Mouse (Mus musculus) kidney, embryonic 15.5 days (tissue): ENCODE data around the gene Pitx3. TPM values are rescaled to one million over a fixed set of nuclear protein-coding genes. Genes with fewer than 3 reads are reported as not detected.
A peak's percentile ranks its signal among the peaks of the same experiment; 100 is the strongest.
"Not testable (repeated sequence)": the region's sequence is repeated elsewhere in the genome, so short reads cannot be mapped to it uniquely, and the experiment has no call there.

ENCODE experiments used
- ATAC-seq: fragments of 200-750 bp; cut with Nextera tagmentation; replicated peaks from 2 replicates; pipeline ENCODE4 v1.8.0; 2017; ENCODE audit warnings: moderate TSS enrichment; ENCODE audit not compliant: low FRiP score
- H3K27ac ChIP-seq: fragments of 300-500 bp; sonication (generic); 2 replicates; pipeline ENCODE4 v1.5.1; 2015; ENCODE audit warnings: mild to moderate bottlenecking, inconsistent platforms
- H3K27me3 ChIP-seq: fragments of 300-500 bp; sonication (generic); 2 replicates; pipeline ENCODE4 v1.6.1; 2015; ENCODE audit warnings: inconsistent platforms
- H3K36me3 ChIP-seq: fragments of 300-500 bp; sonication (generic); 2 replicates; pipeline ENCODE4 v1.6.1; 2015; ENCODE audit warnings: inconsistent platforms
- H3K4me1 ChIP-seq: fragments of 300-500 bp; sonication (generic); 2 replicates; pipeline ENCODE4 v1.6.1; 2015; ENCODE audit warnings: inconsistent platforms
- H3K4me2 ChIP-seq: fragments of 300-500 bp; sonication (generic); 2 replicates; pipeline ENCODE4 v1.6.1; 2015; ENCODE audit warnings: moderate library complexity, mild to moderate bottlenecking, inconsistent platforms
- H3K4me3 ChIP-seq: fragments of 300-500 bp; sonication (generic); replicated peaks from 2 replicates; pipeline ENCODE4 v1.5.1; 2015; ENCODE audit warnings: mild to moderate bottlenecking, inconsistent platforms
- H3K9ac ChIP-seq: fragments of 300-500 bp; sonication (generic); 2 replicates; pipeline ENCODE4 v1.6.1; 2015; ENCODE audit warnings: mild to moderate bottlenecking, inconsistent platforms
- H3K9me3 ChIP-seq: fragments of 300-500 bp; sonication (generic); replicated peaks from 2 replicates; pipeline ENCODE4 v1.6.1; 2016; ENCODE audit warnings: inconsistent platforms
- WGBS: fragments of 180-500 bp; shearing (Covaris S2); methylation state at CpG from one replicate; pipeline ENCODE4 v1.1.7; 2015; ENCODE audit warnings: mixed read lengths; 5-methylcytosine and 5-hydroxymethylcytosine counted together
- polyA plus RNA-seq: library from polyadenylated mRNA; unstranded; fragments of >200 nt; fragmentation: Nextera tagmentation; extraction: Ambion mirVana; gene quantifications from 2 replicates; pipeline ENCODE4 v1.2.1, GENCODE M21; 2015

Pitx3 gene
- polyA plus RNA-seq, result 0.48 and 0.85 TPM in 2 replicates

DNA sequence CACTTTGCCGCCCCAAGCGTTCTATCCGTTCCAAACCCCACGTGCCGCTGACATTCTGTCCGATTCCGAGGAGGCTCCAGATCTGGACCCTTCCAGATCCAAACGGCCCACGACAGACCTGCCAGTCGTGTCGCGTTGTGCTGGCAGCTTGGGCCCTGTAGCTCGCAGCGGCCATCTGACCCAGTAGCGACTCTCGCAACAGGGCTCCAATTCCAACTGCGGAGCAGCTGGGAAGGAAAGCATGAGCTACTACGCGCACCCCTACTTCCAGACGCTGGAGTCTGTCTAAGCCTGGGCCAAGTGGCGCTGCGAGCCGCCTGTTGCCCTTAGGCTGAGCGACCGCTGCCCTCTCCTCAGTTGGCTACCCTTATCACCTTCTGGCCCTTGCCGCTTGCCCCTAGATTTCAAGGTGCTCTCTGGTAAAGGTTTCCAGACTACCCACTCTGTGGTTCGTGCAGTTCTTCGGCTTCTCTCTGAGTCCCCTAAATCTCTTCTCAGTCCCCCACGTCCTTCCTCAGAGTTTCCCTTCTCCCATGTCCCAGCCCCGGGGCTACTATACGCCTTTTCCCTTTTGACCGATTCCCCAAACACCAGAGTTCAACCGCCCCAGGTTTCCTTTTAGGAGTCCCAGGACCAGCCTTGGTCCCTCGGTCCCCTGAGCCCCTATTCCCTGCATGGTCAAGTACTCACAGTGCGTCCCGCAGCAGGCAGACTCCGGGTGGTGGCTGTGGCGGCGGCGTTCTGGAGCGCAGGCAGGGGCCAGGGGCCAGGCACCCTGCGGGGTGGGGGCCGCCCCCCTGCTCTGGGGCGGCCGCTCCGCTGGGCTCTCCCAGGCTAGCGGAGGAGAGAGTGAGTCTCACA, at the start of gene Pitx3:
Gene Pitx3, minus strand, starts transcription at position 816 of the 861 bp plus-strand sequence.
- H3K27ac ChIP-seq, result no peak within 1 kb of the TSS
- peaks cover 84% of the 10 kb centered on the region for H3K27me3 ChIP-seq
- H3K9me3 ChIP-seq, result no peaks in the 10 kb centered on the region
- WGBS, result under 1% methylated on average over 47 of the region's 47 CpGs
- H3K4me1 ChIP-seq, result peaks cover 20% of the 10 kb centered on the region
- H3K9ac ChIP-seq, result 0 out of 2 replicates have a peak within 1 kb of the TSS, but pooled peaks have one; percentile 7
- peak within 1 kb of the TSS; percentile 88 for H3K4me2 ChIP-seq
- no peak; the same call in 1 of the 2 replicates for ATAC-seq
- H3K4me3 ChIP-seq, result peak within 1 kb of the TSS; percentile 56
- no peaks in the 10 kb centered on the region for H3K36me3 ChIP-seq

DNA sequence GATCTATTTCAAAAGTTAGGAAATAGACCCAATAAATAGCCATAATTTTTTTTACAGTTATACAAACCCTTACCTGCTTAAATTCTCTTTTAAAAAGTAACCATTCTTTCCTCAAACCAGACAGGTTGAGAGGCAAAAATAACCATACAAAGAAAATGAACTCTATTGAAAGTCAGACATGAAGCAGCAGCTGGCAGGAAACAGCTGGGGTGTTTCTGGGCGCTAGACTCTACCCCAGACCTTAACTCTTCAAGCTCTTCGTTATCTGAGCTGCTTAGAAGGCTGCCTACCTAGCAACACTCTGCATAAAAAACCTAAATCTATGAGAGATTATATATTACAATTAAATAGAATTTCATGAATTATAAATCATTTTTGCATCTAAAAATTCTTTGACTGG, 39.1 kb upstream of the Pitx3 start:
- 53% methylated on average over 2 of the region's 2 CpGs for WGBS

DNA sequence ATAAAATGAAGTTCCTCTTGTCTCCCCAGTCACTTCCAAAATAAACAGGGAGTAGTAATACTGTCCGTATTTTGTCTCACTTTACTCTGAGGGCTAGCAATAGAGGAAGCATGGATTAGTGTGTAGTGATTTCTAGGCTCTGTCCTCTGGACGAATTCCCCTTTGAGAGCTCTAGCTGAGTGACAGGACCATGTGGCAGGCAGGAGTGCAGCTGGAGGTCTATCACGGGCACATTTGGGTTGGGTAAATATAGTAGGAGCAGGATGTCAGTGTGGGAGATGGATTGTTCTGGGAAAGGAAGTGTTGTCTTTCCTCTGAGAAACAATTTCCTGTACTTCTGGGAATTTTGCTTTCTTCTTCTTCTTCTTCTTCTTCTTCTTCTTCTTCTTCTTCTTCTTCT, 38.5 kb upstream of the Pitx3 start:
- ATAC-seq, result no peak
- 23% methylated on average over 3 of the region's 3 CpGs for WGBS
- no peak overlapping the region for H3K27ac ChIP-seq

More for the DNA sequence above, 39.1 kb upstream of the Pitx3 start:
- ATAC-seq, result no peak
- Histone ChIP-seq H3K9me3 (no peaks in the 10 kb centered on the region), H3K27ac (no peak overlapping the region), H3K27me3 (no peaks in the 10 kb centered on the region), H3K36me3 (peaks cover 8% of the 10 kb centered on the region; the same call in 1 of the 2 replicates), H3K4me1 (peaks cover 11% of the 10 kb centered on the region; the same call in 1 of the 2 replicates), H3K4me3 (no peak overlapping the region), H3K4me2 (no peak overlapping the region), H3K9ac (no peak overlapping the region)

DNA sequence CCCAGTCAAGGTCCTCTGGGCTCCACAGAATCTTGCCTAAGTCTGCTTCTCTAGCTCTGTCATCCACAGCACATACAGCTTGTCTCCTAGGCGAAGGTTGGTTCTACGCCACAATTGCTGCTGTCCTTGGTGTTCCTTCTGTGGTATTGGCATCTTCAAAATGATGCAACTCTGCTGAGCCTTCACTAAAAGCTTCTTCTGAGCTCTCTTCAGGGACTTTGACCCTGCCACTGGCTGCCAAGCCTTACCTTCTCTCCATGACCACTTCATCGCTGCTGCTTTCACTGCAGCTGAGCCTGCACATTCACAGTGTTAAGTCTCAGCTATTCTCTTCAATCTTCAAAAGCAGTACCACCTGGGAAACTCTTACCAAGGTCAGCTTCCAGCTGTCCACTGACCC, 34.1 kb upstream of the Pitx3 start:
- H3K4me3 ChIP-seq, result no peak overlapping the region
- no peak overlapping the region for H3K27ac ChIP-seq
- no peak overlapping the region for H3K4me2 ChIP-seq
- ATAC-seq, result no peak
- no peak overlapping the region for H3K9ac ChIP-seq
- H3K9me3 ChIP-seq, result no peaks in the 10 kb centered on the region
- peaks cover 8% of the 10 kb centered on the region; the same call in 1 of the 2 replicates for H3K36me3 ChIP-seq
- H3K27me3 ChIP-seq, result no peaks in the 10 kb centered on the region
- H3K4me1 ChIP-seq, result peaks cover 7% of the 10 kb centered on the region; the same call in 1 of the 2 replicates
- 92% methylated on average over 3 of the region's 3 CpGs for WGBS

More for the DNA sequence above, 38.5 kb upstream of the Pitx3 start:
- Histone ChIP-seq H3K4me2 (0 out of 2 replicates have a peak overlapping the region, but pooled peaks have one; percentile 8), H3K9me3 (no peaks in the 10 kb centered on the region), H3K27me3 (no peaks in the 10 kb centered on the region), H3K9ac (no peak overlapping the region), H3K4me1 (peaks cover 7% of the 10 kb centered on the region; the same call in 1 of the 2 replicates), H3K4me3 (no peak overlapping the region), H3K36me3 (peaks cover 8% of the 10 kb centered on the region; the same call in 1 of the 2 replicates)

DNA sequence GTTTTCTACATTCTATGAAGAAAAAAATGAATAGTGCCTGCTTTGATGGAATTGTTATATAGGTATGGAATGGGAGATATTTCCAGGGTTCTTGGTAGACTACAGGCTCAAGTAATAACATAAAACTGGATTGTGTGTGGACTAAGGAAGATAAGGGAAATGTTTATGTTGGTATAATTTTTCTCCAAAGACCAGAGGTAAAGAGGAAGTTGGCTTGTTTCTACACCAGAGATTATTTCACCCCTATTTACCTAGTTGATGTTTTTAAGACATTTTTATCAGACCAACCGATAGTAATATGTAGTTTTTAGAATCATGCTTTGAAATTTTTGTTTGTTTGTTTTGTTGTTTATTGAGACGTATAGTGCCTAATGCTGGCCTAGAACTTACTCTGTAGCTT, 32.1 kb upstream of the Pitx3 start:
- ATAC-seq, result no peak
- Histone ChIP-seq H3K4me3 (no peak overlapping the region), H3K4me1 (no peaks in the 10 kb centered on the region), H3K4me2 (no peak overlapping the region), H3K9me3 (no peaks in the 10 kb centered on the region), H3K36me3 (peaks cover 8% of the 10 kb centered on the region; the same call in 1 of the 2 replicates), H3K27ac (no peak overlapping the region), H3K27me3 (no peaks in the 10 kb centered on the region), H3K9ac (no peak overlapping the region)
- 90% methylated on average over 2 of the region's 2 CpGs for WGBS

DNA sequence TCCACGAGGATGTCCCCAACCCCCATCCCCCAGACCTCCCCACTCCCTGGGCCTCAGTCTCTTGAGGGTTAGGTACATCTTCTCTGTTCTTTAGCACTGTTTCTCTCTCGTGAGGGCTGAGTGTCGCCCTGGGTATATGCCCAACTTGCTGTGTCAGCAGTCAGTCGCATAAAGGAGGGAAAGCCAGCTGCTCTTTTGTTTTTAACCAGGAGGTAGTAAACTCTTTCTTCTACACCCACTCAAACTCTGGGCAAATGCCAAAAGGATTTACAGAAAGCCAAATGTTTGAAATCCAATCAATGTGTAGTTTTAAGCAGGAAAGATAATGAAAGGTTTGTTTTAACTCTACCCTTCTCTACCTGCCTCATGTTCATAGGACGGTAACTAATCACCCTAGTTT, 28.9 kb upstream of the Pitx3 start:
- no peak overlapping the region for H3K4me2 ChIP-seq
- no peak overlapping the region for H3K27ac ChIP-seq
- no peaks in the 10 kb centered on the region for H3K27me3 ChIP-seq
- WGBS, result 54% methylated on average over 5 of the region's 5 CpGs
- H3K9me3 ChIP-seq, result no peaks in the 10 kb centered on the region
- no peak overlapping the region for H3K9ac ChIP-seq
- no peaks in the 10 kb centered on the region for H3K4me1 ChIP-seq
- no peak for ATAC-seq
- H3K36me3 ChIP-seq, result peaks cover 8% of the 10 kb centered on the region
- H3K4me3 ChIP-seq, result no peak overlapping the region

DNA sequence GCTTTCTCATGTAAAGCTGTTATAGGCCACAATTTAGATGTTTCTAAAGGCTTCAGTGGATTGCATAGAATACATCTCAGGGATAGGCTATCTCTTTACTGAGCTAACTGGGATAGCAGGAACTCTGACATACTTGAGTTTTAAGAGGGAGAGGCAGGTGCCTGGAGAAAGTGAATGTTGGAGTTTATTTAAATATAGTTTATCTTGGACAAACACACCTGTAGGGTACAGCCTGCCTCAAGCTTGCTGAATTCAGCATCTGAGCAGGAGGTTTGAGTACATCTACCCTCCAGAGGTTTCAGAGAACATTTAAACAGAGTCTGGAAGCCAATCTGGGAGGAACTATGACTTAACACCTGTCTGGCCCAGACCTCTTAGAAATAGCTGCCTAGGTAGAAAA, 27.0 kb upstream of the Pitx3 start:
- Histone ChIP-seq H3K4me1 (no peaks in the 10 kb centered on the region), H3K36me3 (peaks cover 26% of the 10 kb centered on the region), H3K9ac (no peak overlapping the region), H3K27ac (no peak overlapping the region), H3K4me3 (no peak overlapping the region), H3K27me3 (no peaks in the 10 kb centered on the region), H3K4me2 (no peak overlapping the region), H3K9me3 (no peaks in the 10 kb centered on the region)
- ATAC-seq, result no peak

DNA sequence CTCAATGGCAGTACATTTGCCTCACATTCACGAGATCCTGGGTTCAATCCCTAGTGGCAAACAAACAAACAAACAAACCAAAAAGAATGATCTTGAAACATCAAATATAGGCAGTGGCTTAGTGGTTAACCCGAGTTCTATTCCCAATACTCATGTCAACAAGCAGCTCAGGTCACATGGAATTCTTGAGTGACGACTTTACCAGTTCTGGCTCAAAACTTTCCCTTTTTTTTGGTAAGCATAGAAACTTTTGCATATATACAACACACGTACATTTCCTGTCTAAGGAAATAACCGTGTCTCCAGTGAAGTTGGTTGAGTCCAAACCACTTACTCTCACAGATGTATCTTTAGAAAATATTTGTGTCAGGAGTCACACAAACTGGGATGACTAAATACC, 24.4 kb upstream of the Pitx3 start:
- no peaks in the 10 kb centered on the region for H3K9me3 ChIP-seq
- WGBS, result 81% methylated on average over 5 of the region's 5 CpGs
- ATAC-seq, result no peak
- H3K4me1 ChIP-seq, result no peaks in the 10 kb centered on the region
- H3K4me2 ChIP-seq, result no peak overlapping the region
- H3K4me3 ChIP-seq, result no peak overlapping the region
- no peak overlapping the region for H3K9ac ChIP-seq
- H3K27ac ChIP-seq, result no peak overlapping the region
- peaks cover 29% of the 10 kb centered on the region for H3K36me3 ChIP-seq
- H3K27me3 ChIP-seq, result no peaks in the 10 kb centered on the region

DNA sequence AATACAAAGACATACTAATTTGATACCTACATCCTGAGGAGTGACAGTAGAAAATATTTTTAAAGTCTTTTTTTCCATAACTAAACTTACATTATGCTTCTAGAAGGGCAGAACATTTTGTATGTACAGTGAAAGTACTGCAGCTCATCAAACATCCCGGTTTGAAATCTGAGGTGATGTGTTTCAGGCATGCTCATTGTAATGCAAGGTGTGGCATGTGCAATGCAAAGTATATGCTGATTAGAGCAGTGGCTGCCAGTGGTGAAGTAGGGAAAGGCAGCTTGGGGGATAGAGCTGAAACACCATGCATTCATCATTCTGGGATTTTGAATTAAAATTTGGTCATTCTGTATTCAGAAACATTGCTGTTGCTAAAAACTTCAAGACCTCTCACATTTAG, 21.8 kb upstream of the Pitx3 start:
- no peak for ATAC-seq
- Histone ChIP-seq H3K9me3 (no peaks in the 10 kb centered on the region), H3K27me3 (no peaks in the 10 kb centered on the region), H3K9ac (no peak overlapping the region), H3K27ac (no peak overlapping the region), H3K4me2 (no peak overlapping the region), H3K36me3 (peaks cover 49% of the 10 kb centered on the region), H3K4me1 (no peaks in the 10 kb centered on the region), H3K4me3 (no peak overlapping the region)
- 61% methylated on average over 1 of the region's 1 CpGs for WGBS

DNA sequence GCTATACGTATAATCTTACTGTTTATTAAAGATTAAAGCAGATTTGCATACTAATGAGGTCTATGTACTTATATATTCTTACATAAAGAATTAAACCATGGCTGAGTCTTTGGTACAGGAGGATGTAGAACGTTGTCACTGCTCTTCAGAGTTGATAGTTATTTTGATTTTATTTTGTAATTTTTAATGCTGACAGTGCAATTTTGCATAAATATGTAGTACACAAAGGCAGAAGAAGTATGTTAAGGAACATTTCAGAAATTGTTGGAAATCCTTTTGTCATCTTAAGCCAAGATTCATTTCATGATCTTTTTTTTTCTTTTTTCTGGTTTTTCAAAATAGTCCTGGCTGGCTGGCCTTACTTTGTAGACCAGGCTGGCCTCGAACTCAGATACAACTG, 21.3 kb upstream of the Pitx3 start:
- H3K4me2 ChIP-seq, result no peak overlapping the region
- no peak overlapping the region for H3K9ac ChIP-seq
- no peaks in the 10 kb centered on the region for H3K27me3 ChIP-seq
- peaks cover 54% of the 10 kb centered on the region for H3K36me3 ChIP-seq
- no peaks in the 10 kb centered on the region for H3K4me1 ChIP-seq
- H3K9me3 ChIP-seq, result no peaks in the 10 kb centered on the region
- no peak for ATAC-seq
- no peak overlapping the region for H3K4me3 ChIP-seq
- no peak overlapping the region for H3K27ac ChIP-seq
- 87% methylated on average over 3 of the region's 3 CpGs for WGBS

DNA sequence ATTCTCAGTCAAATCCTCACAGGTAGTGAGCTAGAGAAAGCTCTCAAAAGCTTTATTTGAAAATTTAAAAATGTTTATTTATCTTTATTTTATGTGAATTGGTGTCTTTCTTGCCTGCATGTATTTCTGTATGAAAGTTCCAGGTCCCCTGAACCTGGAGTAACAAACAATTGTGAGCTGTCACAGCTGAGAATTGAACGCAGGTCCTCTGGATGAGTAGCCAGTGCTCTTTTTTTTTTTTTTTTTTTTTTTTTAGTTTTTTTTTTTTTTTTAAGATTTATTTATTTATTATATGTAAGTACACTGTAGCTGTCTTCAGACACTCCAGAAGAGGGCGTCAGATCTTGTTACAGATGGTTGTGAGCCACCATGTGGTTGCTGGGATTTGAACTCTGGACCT, 19.0 kb upstream of the Pitx3 start:
- WGBS, result 58% methylated on average over 2 of the region's 2 CpGs
- H3K4me3 ChIP-seq, H3K27ac ChIP-seq, H3K4me2 ChIP-seq, ATAC-seq, H3K4me1 ChIP-seq, H3K27me3 ChIP-seq, H3K9me3 ChIP-seq, H3K9ac ChIP-seq: not testable (repeated sequence)
- H3K36me3 ChIP-seq, result peaks cover 61% of the 10 kb centered on the region

DNA sequence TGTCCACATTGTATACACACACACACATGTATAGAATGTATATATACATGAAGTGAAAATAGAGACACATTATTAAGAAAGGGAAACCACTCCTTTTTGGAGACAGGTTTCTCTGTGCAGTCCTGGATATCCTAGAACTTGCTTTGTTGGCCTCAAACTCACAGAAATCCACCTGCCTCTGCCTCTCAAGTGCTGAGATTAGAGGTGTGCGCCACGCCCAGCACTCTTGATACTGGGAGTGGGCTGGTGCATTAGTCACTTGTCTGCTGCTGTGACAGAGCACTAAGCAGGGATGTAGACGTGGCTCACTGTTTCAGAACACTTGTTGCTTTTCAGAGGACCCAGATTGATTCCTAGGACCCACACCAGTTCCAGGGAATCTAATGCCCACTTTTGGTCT, 17.8 kb upstream of the Pitx3 start:
- Histone ChIP-seq H3K9ac (no peak overlapping the region), H3K36me3 (peaks cover 51% of the 10 kb centered on the region), H3K4me2 (no peak overlapping the region), H3K27me3 (no peaks in the 10 kb centered on the region), H3K4me3 (no peak overlapping the region), H3K9me3 (no peaks in the 10 kb centered on the region), H3K27ac (no peak overlapping the region), H3K4me1 (no peaks in the 10 kb centered on the region)
- no peak for ATAC-seq
- WGBS, result 92% methylated on average over 3 of the region's 3 CpGs
